Mouse (Mus musculus): ENCODE data around the gene Strn3.

DNA sequence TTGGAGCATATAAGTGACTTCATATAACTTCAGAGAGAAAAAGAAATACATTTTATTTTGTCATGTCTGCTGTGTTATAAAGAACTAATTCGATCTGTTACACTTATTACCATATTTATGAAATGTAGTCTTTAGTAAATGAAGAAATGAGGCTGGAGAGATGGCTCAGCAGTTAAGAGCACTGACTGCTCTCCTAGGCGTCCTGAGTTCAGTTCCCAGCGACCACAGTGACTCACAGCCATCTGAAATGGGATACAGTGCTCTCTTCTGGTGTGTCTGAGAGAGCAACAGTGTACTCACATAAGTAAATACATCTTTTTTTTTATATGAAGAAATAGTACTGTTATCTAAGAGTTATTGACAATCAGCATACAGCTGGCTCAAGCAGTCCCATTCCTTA lies 1.7 kb upstream of the Strn3 start:
- TF ChIP-seq GATA1 (IDR thresholded peaks at IDR 0.05; ENCODE audit: borderline replicate concordance, low read length) (no peak), FLI1 (IDR thresholded peaks at IDR 0.05; ENCODE audit: low read length) (no peak)
